Mouse (Mus musculus): ENCODE results near the gene Pdzd2. TPM values are rescaled to one million over a fixed set of nuclear protein-coding genes. Genes with fewer than 3 reads are reported as not detected.

Pdzd2 gene
- total RNA-seq, 1 experiment from 2014 or later, result 29.1 TPM

DNA sequence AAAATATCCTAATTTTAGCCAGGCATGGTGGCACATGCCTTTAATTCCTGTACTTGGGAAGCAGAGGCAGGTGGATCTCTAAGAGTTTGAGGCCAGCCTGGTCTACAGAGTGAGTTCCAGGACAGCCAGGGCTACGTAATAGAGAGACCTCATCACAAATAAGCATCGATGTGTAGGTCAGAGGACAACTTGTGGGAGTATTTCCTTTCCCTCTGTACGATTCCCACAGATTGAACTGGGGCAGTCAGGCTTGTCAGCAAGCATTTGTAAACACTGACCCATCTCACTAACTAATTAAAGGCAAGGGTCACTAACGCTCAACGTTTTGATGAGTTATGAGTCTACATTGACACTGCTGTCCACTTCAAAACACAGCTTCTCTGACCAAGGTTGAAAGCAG is 425.1 kb downstream of the Pdzd2 start:
- DNase-seq, result no peak

DNA sequence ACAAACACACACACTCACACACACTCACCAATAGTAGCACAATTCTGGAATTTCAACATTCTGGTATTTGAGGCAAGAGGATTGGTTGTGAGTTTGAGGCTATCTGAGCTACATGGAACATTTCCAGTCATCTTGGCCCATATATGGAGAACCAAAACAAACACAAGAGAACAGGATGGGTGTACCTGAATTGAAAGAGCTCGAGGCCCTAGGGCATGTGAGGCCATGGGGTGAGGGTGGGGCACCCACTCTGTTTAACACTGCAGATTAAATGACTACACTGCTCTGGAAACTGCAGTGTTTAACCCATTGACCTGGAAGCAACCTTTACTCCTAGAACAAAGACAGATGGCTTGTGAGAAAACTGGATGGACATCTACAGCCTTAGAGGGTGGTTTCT is 426.5 kb downstream of the Pdzd2 start:
- no peak for DNase-seq

DNA sequence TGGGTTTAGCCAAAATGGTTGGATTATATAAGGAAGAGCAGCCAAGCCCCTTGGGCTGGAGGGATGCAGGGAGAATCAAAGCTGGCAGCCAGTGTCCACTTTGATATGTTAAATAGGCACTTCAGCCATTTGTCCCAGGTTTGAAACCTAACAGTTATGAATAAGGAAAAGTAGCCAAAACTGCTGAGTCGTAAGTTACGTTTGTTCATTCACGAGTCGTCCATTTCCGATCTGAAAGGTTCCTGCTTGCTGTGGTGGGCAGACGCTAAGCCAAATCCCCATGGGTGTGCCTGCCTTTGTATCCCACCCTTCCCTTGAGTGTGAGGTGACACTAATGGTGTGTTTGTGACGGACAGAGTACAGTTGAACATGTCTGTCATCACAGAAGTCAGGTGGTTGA is 428.3 kb downstream of the Pdzd2 start:
- DNase-seq, result no peak

DNA sequence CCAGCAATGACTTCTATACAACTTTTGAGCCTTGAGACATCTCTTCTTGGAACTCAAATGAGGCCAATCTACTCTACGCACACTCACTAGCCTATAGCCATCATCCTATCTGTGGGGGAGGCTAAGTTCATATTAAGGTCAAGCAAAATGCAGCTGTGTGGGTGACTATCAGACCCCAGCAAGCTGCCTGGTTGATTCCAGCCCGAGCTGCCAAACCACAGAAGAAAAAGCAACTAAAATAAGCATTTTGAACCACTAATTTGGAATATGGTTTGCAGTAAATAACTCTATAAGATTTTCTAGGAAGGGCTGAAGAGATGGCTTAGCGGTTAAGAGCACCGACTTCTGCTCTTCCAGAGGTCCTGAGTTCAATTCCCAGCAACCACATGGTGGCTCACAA is 429.0 kb downstream of the Pdzd2 start:
- no peak for DNase-seq

Small RNA genes within 50 kb of the gene (microRNA-seq; reads per million reads assigned to microRNA genes)
- gene Gm24135 (0 reads per million in 2 experiments), gene Gm24302 (0 reads per million in 2 experiments)

Other genes with a start within 250 kb of the Pdzd2 start
- gene 6030458C11Rik, start 84.7 kb upstream of the Pdzd2 start, total RNA-seq (2021), result 12.4 and 14.2 TPM in 2 replicates
- 33.8 and 36.5 TPM in 2 replicates for gene Drosha, start 84.9 kb upstream of the Pdzd2 start, total RNA-seq (2021)